Mouse (Mus musculus) forebrain, embryonic 15.5 days (tissue): ENCODE results near the gene Capzb. TPM values are rescaled to one million over a fixed set of nuclear protein-coding genes. Genes with fewer than 3 reads are reported as not detected.

Experiments
- ATAC-seq: fragments of 200-750 bp; cut with Nextera tagmentation; replicated peaks from 2 replicates; pipeline ENCODE4 v1.8.0; 2017; ENCODE audit warnings: mild to moderate bottlenecking, moderate TSS enrichment, moderate library complexity
- H3K27ac ChIP-seq: fragments of 300-500 bp; sonication (generic); replicated peaks from 2 replicates; pipeline ENCODE4 v1.5.1; 2015; ENCODE audit warnings: mild to moderate bottlenecking, inconsistent platforms
- H3K27me3 ChIP-seq: fragments of 300-500 bp; sonication (generic); 2 replicates; pipeline ENCODE4 v1.6.1; 2015; ENCODE audit warnings: inconsistent platforms
- H3K36me3 ChIP-seq: fragments of 300-500 bp; sonication (generic); 2 replicates; pipeline ENCODE4 v1.6.1; 2015; ENCODE audit warnings: mild to moderate bottlenecking, inconsistent platforms
- H3K4me1 ChIP-seq: fragments of 300-500 bp; sonication (generic); 2 replicates; pipeline ENCODE4 v1.6.1; 2015; ENCODE audit warnings: inconsistent platforms
- H3K4me2 ChIP-seq: fragments of 300-500 bp; sonication (generic); replicated peaks from 2 replicates; pipeline ENCODE4 v1.6.1; 2015; ENCODE audit warnings: mild to moderate bottlenecking, inconsistent platforms
- H3K4me3 ChIP-seq: fragments of 300-500 bp; sonication (generic); 2 replicates; pipeline ENCODE4 v1.5.1; 2015; ENCODE audit warnings: mild to moderate bottlenecking, inconsistent platforms
- H3K9ac ChIP-seq: fragments of 300-500 bp; sonication (generic); replicated peaks from 2 replicates; pipeline ENCODE4 v1.6.1; 2015; ENCODE audit warnings: mild to moderate bottlenecking, inconsistent platforms
- H3K9me3 ChIP-seq: fragments of 300-500 bp; sonication (generic); 2 replicates; pipeline ENCODE4 v1.6.1; 2016; ENCODE audit warnings: inconsistent platforms
- WGBS: fragments of 180-500 bp; shearing (Covaris S2); methylation state at CpG from one replicate; pipeline ENCODE4 v1.1.7; 2015; ENCODE audit warnings: mixed read lengths; 5-methylcytosine and 5-hydroxymethylcytosine counted together
- polyA plus RNA-seq: library from polyadenylated mRNA; unstranded; fragments of >200 nt; fragmentation: Nextera tagmentation; extraction: Ambion mirVana; gene quantifications from 2 replicates; pipeline ENCODE4 v1.2.1, GENCODE M21; 2015

The Capzb gene
- polyA plus RNA-seq, 1 experiment from 2014 or later, result 323 TPM

DNA sequence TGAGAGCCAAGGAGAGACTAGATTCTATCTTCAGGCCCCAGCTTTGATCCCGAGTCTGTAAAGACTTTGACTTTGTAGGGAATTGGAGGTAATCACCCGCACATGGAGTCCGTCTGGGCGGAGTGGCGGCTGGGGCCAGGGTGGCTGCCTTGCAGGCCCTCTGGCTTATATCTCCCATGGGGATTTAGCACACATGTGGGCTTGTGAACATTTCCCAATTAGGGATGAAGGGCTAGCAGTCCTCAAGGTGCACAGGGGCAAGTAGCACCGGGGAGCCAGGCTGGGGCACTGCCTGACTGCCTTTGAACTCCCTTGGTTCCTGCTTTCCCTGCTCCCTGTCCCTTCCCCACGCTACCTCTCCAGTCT, 73.8 kb downstream of the Capzb start:
- H3K9me3 ChIP-seq, result no peaks in the 10 kb centered on the region
- 84% methylated on average over 7 of the region's 7 CpGs for WGBS
- no peak overlapping the region for H3K4me3 ChIP-seq
- H3K36me3 ChIP-seq, result peaks cover 15% of the 10 kb centered on the region
- no peak overlapping the region for H3K27ac ChIP-seq
- no peak overlapping the region for H3K4me2 ChIP-seq
- ATAC-seq, result no peak
- no peak overlapping the region for H3K9ac ChIP-seq
- H3K4me1 ChIP-seq, result no peaks in the 10 kb centered on the region
- H3K27me3 ChIP-seq, result no peaks in the 10 kb centered on the region

DNA sequence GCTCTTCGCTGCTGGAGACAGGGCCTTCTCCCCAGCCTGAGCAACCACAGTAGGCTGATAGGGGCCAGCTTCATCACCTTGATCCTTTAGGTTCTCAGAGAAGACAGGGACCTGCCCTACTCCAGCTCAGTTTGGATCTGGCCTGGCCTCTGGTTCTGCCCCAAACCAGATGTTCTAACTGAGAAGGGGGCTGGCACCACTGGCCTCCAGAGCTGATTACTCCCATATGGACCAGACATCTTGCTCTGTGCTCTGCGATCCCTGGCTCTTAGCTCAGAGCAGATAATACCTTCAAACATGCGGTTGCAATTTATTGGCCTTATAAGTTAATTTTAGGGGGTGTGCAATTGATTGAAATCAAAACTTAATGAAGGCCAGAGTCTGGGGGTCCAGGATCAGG, 74.6 kb downstream of the Capzb start:
- Histone ChIP-seq H3K27me3 (no peaks in the 10 kb centered on the region), H3K4me1 (no peaks in the 10 kb centered on the region), H3K4me3 (no peak overlapping the region), H3K9me3 (no peaks in the 10 kb centered on the region), H3K9ac (no peak overlapping the region), H3K36me3 (peaks cover 15% of the 10 kb centered on the region), H3K27ac (no peak overlapping the region), H3K4me2 (no peak overlapping the region)
- ATAC-seq, result no peak
- WGBS, result 90% methylated on average over 3 of the region's 3 CpGs

DNA sequence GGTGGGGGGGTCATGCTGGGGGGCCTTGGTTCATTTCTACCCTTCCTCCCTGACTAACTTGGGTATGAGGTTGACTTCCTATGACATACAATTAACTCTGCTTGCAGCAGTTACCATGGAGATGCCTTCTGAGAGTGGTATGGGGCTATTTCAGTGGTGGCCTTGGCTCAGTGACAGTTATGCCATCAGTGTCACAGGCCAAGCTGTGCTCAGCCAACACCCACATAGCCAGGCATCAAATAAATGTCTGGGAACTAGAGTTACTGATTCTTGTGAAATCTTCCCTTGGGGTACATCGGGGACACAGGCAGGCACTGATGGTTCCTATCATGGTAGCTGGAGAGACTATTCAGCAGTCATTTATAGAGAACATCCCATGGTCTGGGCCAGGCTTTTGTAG, 75.5 kb downstream of the Capzb start:
- Histone ChIP-seq H3K27ac (no peak overlapping the region), H3K36me3 (peaks cover 8% of the 10 kb centered on the region; the same call in 1 of the 2 replicates), H3K4me1 (no peaks in the 10 kb centered on the region), H3K9me3 (no peaks in the 10 kb centered on the region), H3K27me3 (no peaks in the 10 kb centered on the region), H3K9ac (no peak overlapping the region), H3K4me2 (no peak overlapping the region), H3K4me3 (no peak overlapping the region)
- WGBS, result 94% methylated on average over 1 of the region's 1 CpGs
- ATAC-seq, result no peak

DNA sequence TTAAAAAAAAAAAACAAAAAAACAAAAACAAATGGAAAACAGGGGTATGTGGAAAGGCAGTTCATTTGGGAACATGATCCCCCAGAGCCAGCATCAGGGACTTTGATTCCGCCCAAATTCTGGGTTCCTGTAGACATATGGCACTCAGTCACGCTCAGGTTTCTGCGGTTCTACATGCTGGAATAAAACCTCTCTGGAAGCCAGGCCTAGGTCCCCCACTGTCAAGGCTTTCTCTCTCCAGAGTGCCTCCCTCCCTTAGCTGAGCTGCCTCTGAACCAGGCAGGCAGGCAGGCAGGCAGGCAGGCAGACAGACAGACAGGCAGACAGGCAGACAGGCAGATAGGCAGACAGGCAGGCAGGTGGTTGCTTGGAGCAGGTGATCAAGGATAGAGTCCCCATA, 77.5 kb downstream of the Capzb start:
- H3K4me1 ChIP-seq, result no peaks in the 10 kb centered on the region
- no peaks in the 10 kb centered on the region for H3K36me3 ChIP-seq
- H3K4me3 ChIP-seq, result no peak overlapping the region
- no peak for ATAC-seq
- H3K27ac ChIP-seq, result no peak overlapping the region
- 93% methylated on average over 3 of the region's 3 CpGs for WGBS
- no peaks in the 10 kb centered on the region for H3K9me3 ChIP-seq
- no peak overlapping the region for H3K9ac ChIP-seq
- H3K4me2 ChIP-seq, result no peak overlapping the region
- H3K27me3 ChIP-seq, result no peaks in the 10 kb centered on the region

DNA sequence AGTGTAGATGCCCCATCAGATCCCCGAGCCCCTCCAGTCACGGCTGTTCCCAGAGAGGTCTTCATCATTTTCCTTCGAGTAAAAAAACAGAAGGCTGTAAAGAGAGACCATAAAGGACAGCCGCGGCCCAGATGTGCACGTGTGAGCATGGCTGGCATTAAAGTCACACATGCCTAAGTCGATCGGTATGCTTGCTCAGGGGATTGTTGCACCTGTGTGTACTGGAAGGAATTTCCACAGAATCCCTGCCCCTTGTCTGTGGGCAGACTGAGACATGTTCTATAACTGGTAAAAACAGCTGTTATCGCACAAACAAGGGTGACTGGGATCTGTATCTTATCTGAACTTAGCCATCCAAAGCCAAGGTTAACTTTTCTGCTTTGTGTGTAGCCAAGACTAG, 78.9 kb downstream of the Capzb start:
- no peaks in the 10 kb centered on the region for H3K4me1 ChIP-seq

DNA sequence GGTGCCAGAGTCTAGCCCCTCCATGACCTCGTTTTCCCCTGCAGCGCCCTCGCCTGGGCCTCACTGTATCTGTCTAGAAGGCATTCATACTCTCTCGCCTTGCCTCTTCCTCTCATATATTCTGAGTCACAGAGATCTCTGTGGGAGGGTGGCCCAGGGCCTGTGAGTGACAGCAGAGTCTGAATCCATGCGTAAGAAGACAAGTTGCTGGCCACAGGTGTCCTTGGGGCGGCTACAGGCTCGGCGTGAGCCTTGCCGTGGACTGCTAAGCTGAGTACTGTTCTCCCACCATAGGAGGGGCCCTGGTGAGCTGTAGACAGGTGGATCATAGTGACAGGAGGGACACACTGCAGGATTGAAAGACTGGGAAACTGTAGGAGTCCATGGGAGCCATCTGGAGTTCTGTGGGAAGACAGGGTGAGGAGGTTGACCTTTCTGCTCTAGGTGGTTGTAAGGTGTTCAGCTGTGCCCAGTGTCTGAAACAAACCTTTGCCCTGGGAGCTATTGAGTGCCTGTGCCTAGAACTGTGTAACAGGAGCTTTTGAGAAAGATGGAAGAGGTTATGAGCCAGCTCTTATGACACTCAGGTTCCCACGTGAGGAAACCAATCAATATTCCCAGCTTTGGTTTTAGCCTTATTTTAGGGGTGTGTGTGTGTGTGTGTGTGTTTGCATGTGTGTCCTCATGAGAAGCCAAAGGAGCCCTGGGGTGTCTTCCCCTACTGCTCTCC, 80.4 kb downstream of the Capzb start:
- H3K9me3 ChIP-seq, result no peaks in the 10 kb centered on the region
- H3K4me3 ChIP-seq, result no peak overlapping the region
- H3K36me3 ChIP-seq, result no peaks in the 10 kb centered on the region
- H3K27me3 ChIP-seq, result no peaks in the 10 kb centered on the region
- H3K4me2 ChIP-seq, result no peak overlapping the region
- 93% methylated on average over 10 of the region's 10 CpGs for WGBS
- H3K9ac ChIP-seq, result no peak overlapping the region
- H3K4me1 ChIP-seq, result no peaks in the 10 kb centered on the region
- no peak overlapping the region for H3K27ac ChIP-seq
- ATAC-seq, result no peak

More for the DNA sequence above, 78.9 kb downstream of the Capzb start:
- Histone ChIP-seq H3K4me3 (no peak overlapping the region), H3K9me3 (no peaks in the 10 kb centered on the region), H3K27me3 (no peaks in the 10 kb centered on the region), H3K36me3 (no peaks in the 10 kb centered on the region), H3K27ac (no peak overlapping the region), H3K9ac (no peak overlapping the region), H3K4me2 (no peak overlapping the region)
- no peak for ATAC-seq
- 92% methylated on average over 9 of the region's 9 CpGs for WGBS

DNA sequence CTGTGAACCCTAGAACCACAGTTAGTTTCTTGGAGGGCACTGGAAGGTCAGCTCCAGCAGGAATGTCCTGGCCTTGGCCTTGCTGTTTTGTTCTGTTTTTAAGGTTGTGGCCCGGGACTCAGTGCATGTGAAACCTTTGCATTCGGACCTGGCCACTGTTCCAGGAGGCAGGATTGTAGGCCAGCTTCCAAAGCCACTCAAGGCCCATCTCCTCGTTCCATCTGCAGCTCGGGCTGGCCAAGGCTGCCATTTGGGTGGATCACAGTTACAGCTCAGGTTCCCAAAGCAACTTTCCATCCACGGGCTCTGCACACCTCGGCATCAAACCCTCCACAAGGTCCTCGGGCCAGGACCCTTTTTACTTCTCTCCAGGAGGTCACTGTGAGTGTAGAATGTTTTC, 81.9 kb downstream of the Capzb start:
- Histone ChIP-seq H3K4me3 (no peak overlapping the region), H3K9ac (no peak overlapping the region), H3K4me1 (no peaks in the 10 kb centered on the region), H3K27me3 (no peaks in the 10 kb centered on the region), H3K27ac (no peak overlapping the region), H3K4me2 (no peak overlapping the region), H3K36me3 (no peaks in the 10 kb centered on the region), H3K9me3 (no peaks in the 10 kb centered on the region)
- 96% methylated on average over 7 of the region's 7 CpGs for WGBS
- no peak for ATAC-seq

DNA sequence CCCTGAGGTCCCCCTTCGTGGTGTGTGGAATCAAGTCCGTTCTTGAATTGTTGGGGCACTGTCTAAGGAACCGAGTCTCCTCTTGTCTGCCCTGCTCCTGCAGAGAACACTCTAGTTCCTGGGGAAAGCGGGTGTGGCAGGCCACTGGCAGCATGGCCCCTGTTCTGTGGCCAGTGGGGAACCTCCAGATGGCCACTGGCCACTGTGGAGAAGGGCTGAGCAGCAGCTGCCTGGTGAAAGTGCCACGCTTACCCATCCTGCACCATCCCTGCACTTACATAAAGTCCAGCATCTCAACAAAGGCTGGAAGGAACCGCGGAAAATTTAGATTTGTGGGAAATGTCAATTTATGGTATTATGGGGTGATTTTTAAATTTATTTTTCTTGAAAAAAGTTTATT, 83.7 kb downstream of the Capzb start:
- Histone ChIP-seq H3K4me1 (no peaks in the 10 kb centered on the region), H3K9me3 (no peaks in the 10 kb centered on the region), H3K36me3 (peaks cover 12% of the 10 kb centered on the region), H3K27me3 (no peaks in the 10 kb centered on the region), H3K4me2 (no peak overlapping the region), H3K9ac (no peak overlapping the region), H3K27ac (no peak overlapping the region), H3K4me3 (no peak overlapping the region)
- ATAC-seq, result no peak
- WGBS, result 93% methylated on average over 7 of the region's 7 CpGs

DNA sequence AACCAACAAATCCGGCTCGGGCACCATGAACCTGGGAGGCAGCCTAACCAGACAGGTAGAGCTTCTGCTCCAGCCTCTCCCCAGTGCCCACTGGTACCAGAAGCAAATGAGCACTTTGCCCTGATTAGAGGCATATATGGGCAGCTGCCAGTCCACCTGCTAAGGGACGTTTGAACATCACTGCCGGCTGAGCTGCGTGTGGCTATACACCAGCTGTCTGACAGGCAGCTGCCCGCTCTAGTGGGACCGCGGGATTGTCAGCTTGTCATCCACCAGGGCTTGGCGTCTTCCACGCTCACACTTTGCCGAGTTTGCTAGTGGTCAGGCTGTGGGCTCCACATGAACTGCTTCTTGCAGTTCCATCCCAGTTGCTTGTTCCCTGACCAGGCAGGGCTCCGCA, 87.8 kb downstream of the Capzb start:
- no peak overlapping the region for H3K27ac ChIP-seq

DNA sequence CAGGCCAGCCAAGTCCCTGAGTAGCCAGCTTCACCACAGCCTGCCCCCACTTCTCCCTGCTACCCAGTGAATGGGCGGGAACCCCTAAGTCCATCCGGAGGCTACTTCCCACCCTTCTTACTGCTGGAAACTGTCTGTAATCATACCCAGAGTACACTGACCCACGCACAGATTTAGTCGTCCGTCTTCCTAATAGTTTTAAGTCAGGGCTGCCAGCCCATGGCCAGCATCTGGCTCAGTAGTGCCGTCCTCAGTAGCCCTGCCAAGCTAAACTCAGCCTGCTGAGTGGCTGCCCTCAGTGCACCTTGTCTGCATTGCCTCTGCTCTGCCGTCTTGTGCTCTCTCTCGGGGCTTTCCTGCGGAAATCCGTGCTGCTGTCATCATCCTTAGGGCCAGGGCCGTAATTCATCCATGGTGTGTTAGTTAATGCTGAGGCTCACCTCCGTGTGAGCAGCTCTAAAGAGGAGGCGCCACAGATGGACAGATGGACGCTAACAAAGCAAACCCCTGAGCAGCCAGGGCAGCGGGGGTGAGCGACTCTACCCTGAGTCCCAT, 89.2 kb downstream of the Capzb start:
- peaks cover 37% of the 10 kb centered on the region for H3K36me3 ChIP-seq
- no peak overlapping the region for H3K27ac ChIP-seq
- 92% methylated on average over 16 of the region's 16 CpGs for WGBS
- H3K9me3 ChIP-seq, result no peaks in the 10 kb centered on the region
- ATAC-seq, result no peak
- H3K4me3 ChIP-seq, result no peak overlapping the region
- H3K4me1 ChIP-seq, result no peaks in the 10 kb centered on the region
- H3K27me3 ChIP-seq, result no peaks in the 10 kb centered on the region
- H3K4me2 ChIP-seq, result no peak overlapping the region
- no peak overlapping the region for H3K9ac ChIP-seq

More for the DNA sequence above, 87.8 kb downstream of the Capzb start:
- no peak for ATAC-seq
- H3K4me2 ChIP-seq, result no peak overlapping the region
- H3K4me1 ChIP-seq, result no peaks in the 10 kb centered on the region
- H3K36me3 ChIP-seq, result peaks cover 37% of the 10 kb centered on the region
- no peaks in the 10 kb centered on the region for H3K27me3 ChIP-seq
- H3K9ac ChIP-seq, result no peak overlapping the region
- H3K4me3 ChIP-seq, result no peak overlapping the region
- WGBS, result 91% methylated on average over 12 of the region's 12 CpGs
- no peaks in the 10 kb centered on the region for H3K9me3 ChIP-seq

DNA sequence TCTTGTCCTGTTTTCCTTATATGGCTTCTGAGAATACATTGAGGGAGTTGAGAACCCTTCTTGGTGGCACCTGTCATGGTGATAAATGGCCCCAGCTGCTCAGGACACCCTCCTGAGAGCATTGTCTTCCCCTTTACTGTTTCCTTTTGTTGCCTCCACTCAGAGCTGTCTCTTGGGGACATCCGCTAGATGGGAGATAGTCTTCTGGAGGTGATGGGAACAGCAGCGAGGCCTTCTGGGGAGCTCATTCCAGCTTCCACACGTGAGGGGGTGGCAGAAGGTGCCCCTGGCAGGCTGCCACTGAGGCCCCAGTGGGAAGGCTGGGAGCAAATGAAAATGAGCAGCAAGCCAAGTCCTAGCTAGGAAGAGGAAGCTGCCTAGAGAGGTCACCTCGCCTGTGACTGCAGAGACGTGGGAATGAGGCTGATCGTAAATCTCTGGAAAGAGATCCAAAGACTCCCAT, 90.3 kb downstream of the Capzb start:
- 66% methylated on average over 6 of the region's 6 CpGs for WGBS
- ATAC-seq, result no peak
- Histone ChIP-seq H3K4me1 (no peaks in the 10 kb centered on the region), H3K4me3 (no peak overlapping the region), H3K36me3 (peaks cover 47% of the 10 kb centered on the region), H3K27ac (no peak overlapping the region), H3K27me3 (no peaks in the 10 kb centered on the region), H3K9ac (no peak overlapping the region), H3K9me3 (no peaks in the 10 kb centered on the region), H3K4me2 (no peak overlapping the region)

DNA sequence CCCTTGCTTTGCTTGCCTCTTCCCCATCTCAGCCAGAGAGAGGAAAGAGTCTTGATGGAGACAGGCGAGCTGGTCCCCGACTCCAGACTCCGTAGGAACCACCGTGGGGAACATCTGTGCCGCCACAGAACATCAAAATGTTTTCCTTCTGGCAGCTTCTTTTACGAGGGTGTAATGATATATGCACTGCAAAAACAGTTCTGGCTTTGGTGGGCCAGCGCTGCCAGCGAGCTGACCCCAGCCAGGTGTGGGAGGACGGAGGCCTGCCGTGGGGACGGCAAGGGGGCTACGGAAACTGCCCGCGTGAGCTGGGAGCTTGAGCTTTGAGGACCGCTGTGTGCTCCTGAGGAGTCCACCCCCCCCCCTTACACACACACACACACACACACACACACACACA, 92.2 kb downstream of the Capzb start:
- Histone ChIP-seq H3K36me3 (peaks cover 57% of the 10 kb centered on the region), H3K9ac (no peak overlapping the region), H3K9me3 (no peaks in the 10 kb centered on the region), H3K4me2 (no peak overlapping the region), H3K4me1 (no peaks in the 10 kb centered on the region), H3K27me3 (no peaks in the 10 kb centered on the region), H3K4me3 (no peak overlapping the region), H3K27ac (no peak overlapping the region)
- 90% methylated on average over 15 of the region's 15 CpGs for WGBS
- no peak for ATAC-seq

DNA sequence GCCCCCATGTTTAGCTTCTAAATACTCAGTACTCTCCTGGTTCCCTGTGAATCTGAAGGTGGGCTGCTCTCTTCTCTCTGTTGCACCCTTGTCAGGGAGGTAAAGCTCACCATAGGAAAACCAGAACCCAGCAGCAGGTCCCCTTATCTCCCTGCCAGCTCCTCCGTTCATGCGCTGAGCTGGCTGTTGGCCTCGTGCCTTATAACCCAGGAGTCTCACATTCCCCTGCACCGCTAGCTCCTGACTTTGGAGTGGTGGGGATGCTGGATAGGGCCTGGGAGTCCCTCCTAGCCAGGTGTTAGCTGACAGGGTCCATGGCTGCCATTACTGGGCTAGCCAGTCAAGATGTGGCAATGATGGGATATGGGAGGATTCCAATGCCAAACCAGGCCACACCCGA, 93.5 kb downstream of the Capzb start:
- no peak for ATAC-seq
- H3K9ac ChIP-seq, result no peak overlapping the region
- WGBS, result 78% methylated on average over 5 of the region's 5 CpGs
- no peak overlapping the region for H3K27ac ChIP-seq
- H3K4me1 ChIP-seq, result no peaks in the 10 kb centered on the region
- no peaks in the 10 kb centered on the region for H3K9me3 ChIP-seq
- peaks cover 54% of the 10 kb centered on the region for H3K36me3 ChIP-seq
- H3K4me3 ChIP-seq, result no peak overlapping the region
- H3K27me3 ChIP-seq, result no peaks in the 10 kb centered on the region
- H3K4me2 ChIP-seq, result no peak overlapping the region
